Mouse (Mus musculus) left cerebral cortex, adult 18-20 months (tissue): ENCODE measurements at regions not wholly inside any gene's neighbourhood (a gene's known extent, or its start where the extent isn't known, plus 50 kb on each side); places are given as distances from the start of the nearest gene placed in this dataset.

Experiments
- DNase-seq, 2 experiments: peaks; one replicate each; pipeline ENCODE4 v3.0.0; 2021 to 2022; ENCODE audit warnings: low spot score in 2 of 2, mixed read lengths in 1 of 2

- DNase-seq = no peak
Measured at GRCm38 (mm10) chr14:47990716-47991115, 129.9 kb upstream of the Peli2 start.

DNA sequence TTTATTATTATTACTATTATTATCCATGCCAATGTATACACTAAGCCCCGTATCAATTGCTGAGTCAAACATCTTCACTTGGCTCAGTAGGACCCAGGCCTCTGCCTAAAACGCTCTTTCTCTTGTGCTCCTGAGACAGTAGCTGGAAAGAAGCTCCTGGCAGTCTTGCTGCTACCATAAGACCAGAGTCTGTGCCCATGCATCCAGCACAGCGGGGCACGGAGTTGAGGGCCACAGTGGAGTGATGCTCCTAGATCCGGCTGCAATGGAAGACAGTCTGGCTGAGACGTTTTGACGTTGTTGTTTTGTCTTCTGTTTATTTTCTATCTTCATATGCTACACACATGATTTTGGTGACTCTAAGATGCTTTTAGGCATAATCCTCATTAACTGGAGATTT lies 129.1 kb upstream of the Peli2 start:
- no peak for DNase-seq

DNA sequence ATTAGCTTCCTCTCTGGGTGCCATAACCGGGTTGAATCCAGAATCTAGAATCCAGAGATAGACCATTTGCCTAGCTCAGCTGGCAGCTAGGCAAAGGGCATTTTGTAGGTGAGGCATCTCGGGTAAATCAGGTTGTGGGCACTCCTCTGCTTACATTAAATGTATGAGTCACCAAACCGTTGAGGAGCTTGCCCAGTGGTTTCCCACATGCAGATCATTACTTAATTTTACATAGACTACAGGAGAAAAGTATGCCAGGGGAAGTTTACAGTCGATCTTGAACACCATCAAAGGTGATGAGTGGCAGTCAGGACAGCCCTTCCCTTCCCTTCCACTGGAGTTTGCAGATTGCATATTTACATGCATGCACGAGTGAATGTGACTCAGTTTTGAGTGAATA lies 128.5 kb upstream of the Peli2 start:
- DNase-seq = no peak

DNA sequence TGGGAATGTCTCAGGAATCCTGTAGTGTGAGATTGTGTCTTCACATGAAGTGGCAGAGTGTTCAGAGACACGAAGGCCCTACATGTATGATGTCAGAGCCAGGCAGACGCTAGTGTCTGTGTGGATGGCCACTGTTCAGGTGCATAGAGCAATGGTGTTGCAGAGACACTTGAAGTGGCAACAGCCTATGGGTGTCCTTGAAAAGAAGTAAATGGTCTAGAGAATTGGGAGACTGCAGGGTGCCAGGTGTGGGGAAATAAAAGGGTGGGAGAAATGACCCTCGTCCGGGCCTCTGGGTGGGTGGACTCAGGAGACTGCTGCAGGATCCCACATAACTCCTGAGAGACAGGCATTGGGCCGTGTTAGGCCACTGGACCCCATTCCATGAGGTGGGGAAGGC lies 127.8 kb upstream of the Peli2 start:
- no peak for DNase-seq

- DNase-seq = no peak
Measured at GRCm38 (mm10) chr14:47998936-47999335, 121.7 kb upstream of the Peli2 start.

DNA sequence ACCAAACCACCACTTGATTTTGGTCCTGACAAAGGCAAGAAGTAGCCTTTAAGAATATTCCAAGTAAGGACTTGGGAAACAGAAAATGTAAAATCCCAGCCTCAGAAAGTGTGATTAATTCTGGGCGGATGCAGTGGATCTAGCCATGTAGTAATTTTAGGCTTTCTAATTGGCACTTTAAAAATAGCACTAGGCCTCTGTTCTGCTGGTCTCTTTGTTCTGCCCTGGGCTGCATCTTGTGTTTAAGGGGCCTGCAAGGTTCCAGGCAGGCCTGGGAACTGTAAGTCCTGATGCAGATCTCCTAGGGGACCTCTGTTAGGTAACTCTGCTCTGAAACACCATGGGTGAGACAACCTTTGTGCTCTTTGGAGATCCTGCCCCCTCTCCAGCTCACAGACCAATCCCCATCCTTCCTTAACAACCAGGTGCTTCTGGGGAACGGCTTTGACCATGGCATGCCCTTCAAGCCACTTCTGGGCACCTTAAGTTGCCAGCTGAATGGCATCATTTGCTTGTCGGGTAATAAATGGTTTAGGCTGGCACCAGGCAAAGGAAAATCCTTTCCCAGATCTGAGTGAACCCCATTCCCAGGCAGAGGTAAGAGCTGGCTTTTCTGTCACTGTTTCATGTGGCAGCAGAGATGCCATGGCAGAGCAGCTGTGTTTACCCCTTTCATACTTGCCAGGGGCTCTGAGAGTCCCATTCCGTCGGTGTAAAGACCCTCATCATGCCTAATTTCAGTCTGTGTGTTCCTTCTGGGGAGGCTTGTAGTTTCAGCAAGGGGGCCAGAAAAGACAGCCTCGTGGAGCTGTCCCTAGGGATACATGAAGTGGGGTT lies 115.3 kb upstream of the Peli2 start:
- DNase-seq = no peak

GRCm38 (mm10) chr14:48005929-48006309 lies 114.7 kb upstream of the Peli2 start:
- DNase-seq = no peak

- DNase-seq = no peak
Measured at GRCm38 (mm10) chr14:48012361-48013215, 108.0 kb upstream of the Peli2 start.

DNA sequence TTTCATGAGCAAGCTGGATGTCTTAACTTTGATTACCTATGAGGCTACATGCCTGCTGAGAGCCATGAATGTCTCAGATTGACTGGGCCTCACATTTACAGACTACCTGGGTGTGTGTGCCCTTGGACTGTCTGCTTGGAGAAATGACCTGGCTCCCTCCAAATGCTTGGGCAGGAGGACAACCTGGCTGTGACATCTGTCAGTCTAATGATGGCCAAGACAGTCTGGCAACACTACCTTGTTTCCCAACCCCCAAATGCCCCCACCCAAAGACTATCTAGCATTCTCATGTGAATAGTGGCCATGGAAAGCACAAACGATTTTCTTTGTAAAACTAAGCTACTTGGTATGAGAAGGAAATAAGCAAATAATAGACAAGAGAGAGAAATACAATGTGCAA lies 107.2 kb upstream of the Peli2 start:
- no peak for DNase-seq

DNA sequence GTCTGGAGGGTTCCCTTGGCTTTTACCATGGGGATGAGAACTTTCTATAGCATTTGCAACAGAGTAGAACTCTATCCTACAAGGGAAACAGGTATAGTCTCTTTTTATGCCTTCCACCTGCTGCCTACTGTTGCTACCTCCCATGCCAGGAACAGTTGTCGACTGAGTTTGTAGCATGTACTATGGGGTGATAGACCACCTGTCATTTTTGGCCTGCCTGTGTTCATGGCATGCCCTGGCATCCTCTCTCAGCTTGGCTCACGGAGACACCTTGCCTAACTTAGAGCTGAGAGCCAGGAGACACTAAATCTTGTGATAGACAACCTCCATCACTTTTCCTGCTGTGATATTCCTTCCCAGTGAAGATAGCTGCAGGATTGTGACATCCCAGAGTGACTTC lies 105.8 kb upstream of the Peli2 start:
- no peak for DNase-seq

- DNase-seq = no peak
Measured at GRCm38 (mm10) chr14:48017971-48018370, 102.7 kb upstream of the Peli2 start.

GRCm38 (mm10) chr14:48019331-48019730 lies 101.3 kb upstream of the Peli2 start:
- DNase-seq = no peak

DNA sequence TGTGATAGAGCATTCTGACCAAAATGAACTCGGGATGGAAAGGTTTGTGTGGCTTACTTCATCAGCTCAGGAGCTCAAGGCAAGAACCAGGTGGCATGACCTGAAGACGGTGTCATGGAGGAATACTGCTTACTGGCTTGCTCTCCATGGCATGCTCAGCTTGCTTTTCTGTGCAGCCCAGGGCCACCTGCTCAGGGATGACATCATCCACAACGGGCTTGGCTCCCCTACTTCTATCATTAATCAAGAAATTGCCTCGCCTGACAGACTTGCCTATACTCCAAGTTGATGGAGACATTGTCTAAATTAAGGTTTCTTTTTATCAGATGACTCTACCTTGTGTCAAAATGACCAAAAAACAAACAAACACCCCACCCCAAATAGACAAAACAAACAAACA lies 98.4 kb upstream of the Peli2 start:
- no peak for DNase-seq

DNA sequence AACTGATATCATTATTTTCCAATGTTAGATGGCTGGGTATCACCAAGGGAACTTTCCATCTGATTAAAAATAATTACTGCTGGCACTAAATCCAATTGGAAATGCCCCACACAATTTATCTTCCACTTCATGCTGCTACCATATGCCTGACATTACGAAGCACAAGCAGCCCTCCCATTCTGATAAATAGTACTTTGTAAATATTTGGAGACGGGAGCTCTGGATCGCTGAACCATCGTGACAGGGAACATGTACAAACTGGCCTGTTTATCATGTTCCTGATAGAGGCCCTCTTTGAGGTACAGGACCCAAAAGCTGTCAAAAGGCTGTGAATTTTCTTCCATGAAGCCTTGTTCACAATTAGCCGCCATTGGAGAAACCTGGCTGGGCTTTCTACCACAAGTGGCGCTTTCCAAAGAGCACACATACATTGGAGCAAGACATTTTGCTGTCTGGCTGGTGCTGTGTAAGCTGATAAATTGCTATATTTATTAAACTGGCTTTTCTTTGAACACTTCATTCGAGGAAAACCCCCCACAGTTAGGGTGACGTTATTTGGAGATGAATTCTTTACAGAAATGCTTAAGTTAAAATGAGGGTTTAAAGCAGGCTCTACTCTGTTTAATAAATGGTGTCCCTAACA lies 96.5 kb upstream of the Peli2 start:
- DNase-seq = no peak

DNA sequence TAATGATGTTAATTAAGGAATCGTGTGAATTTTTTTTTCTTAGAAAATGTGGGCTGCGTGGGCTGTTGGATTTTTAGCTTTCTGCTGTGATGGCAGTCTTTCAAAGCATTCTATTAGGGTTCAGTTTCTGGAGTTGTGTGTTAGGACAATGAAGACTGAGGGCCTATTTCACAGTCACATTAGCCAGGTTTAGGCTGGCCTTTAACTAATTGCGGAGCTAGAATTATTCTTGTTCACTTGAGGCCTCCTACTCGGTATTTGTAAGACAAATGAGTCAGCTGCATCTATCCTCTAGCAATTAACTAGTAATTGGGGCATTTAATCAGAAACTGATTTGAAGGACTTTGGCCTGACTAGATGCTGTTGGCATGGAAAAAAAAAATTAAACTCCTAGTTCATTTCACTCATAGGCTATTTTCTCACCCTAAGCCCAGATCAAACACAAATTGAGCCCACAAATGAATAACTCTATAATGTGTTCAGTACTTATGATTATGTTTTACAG lies 81.3 kb upstream of the Peli2 start:
- DNase-seq = no peak

DNA sequence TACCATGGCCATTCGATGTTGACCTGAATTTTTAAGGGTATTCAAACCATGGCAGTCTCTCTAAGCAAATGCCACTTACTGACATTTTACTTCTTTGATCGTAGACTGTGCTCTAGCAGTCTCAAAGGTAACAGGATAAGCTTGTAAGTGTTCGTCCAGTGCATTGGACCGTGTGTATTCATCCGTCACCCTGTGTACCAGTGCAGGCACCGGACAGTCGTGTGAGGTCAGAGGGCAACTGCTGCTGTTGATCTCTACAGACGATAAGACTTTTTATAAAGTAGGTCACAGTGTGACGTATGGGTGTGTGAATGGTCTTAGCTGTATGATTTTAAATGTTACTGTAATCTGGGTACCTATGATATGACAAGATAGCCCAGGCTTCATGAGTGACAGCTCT lies 74.5 kb upstream of the Peli2 start:
- no peak for DNase-seq

DNA sequence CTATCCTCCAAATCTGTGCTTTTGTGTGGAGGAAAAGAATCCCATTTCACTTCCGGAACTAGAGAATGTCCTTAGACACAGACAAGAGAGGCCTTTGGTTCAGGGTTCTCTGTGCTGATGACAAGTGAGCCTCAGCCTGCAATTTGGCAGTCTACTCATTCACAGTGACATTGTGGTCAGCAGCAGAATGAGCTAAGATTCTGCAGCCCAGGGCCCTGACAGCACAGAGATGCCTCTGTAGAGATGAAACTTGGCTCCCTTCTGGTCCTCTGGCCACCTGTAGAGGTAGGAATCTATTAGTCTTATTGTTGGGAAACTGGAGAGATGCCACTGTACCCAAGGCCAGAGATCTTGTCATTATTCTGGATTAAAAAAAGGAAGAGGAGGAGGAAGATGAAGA lies 73.8 kb upstream of the Peli2 start:
- no peak for DNase-seq

- DNase-seq = no peak
Measured at GRCm38 (mm10) chr14:48049698-48050459, 70.7 kb upstream of the Peli2 start.

DNA sequence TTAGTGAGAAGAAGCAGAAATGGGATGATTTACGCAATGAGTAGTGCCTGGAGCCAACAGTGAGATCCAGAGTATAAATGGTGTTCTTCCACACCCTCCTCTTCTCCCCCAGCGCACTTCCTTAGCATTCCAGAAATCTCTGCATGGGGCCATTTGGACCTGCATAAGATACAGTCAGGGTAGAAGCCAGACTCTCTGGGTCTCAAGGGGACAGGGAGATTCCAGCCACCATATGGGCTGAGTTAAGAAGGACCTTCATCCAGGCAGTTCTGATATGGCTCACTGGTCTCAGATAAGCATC lies 70.2 kb upstream of the Peli2 start:
- no peak for DNase-seq

- no peak for DNase-seq
Measured at GRCm38 (mm10) chr14:48051971-48052370, 68.7 kb upstream of the Peli2 start.

GRCm38 (mm10) chr14:48052405-48052804 lies 68.2 kb upstream of the Peli2 start:
- no peak for DNase-seq
